Mouse (Mus musculus) midbrain, embryonic 15.5 days (tissue): ENCODE results near the gene Dock6. TPM values are rescaled to one million over a fixed set of nuclear protein-coding genes. Genes with fewer than 3 reads are reported as not detected.
"Not testable (repeated sequence)": the region's sequence is repeated elsewhere in the genome, so short reads cannot be mapped to it uniquely, and the experiment has no call there.

Source experiments
- ATAC-seq: fragments of 200-750 bp; cut with Nextera tagmentation; replicated peaks from 2 replicates; pipeline ENCODE4 v1.8.0; 2017; ENCODE audit warnings: moderate TSS enrichment
- H3K27ac ChIP-seq: fragments of 300-500 bp; sonication (generic); 2 replicates; pipeline ENCODE4 v1.5.1; 2015; ENCODE audit warnings: mild to moderate bottlenecking, inconsistent platforms
- H3K27me3 ChIP-seq: fragments of 300-500 bp; sonication (generic); replicated peaks from 2 replicates; pipeline ENCODE4 v1.6.1; 2015; ENCODE audit warnings: inconsistent platforms
- H3K36me3 ChIP-seq: fragments of 300-500 bp; sonication (generic); replicated peaks from 2 replicates; pipeline ENCODE4 v1.6.1; 2015; ENCODE audit warnings: inconsistent platforms
- H3K4me1 ChIP-seq: fragments of 300-500 bp; sonication (generic); 2 replicates; pipeline ENCODE4 v1.6.1; 2015; ENCODE audit warnings: inconsistent platforms
- H3K4me2 ChIP-seq: fragments of 300-500 bp; sonication (generic); 2 replicates; pipeline ENCODE4 v1.6.1; 2015; ENCODE audit warnings: inconsistent platforms, mild to moderate bottlenecking, moderate library complexity
- H3K4me3 ChIP-seq: fragments of 300-500 bp; sonication (generic); 2 replicates; pipeline ENCODE4 v1.5.1; 2015; ENCODE audit warnings: mild to moderate bottlenecking, inconsistent platforms
- H3K9ac ChIP-seq: fragments of 300-500 bp; sonication (generic); 2 replicates; pipeline ENCODE4 v1.6.1; 2015; ENCODE audit warnings: mild to moderate bottlenecking, inconsistent platforms
- H3K9me3 ChIP-seq: fragments of 300-500 bp; sonication (generic); 2 replicates; pipeline ENCODE4 v1.6.1; 2016; ENCODE audit warnings: inconsistent platforms
- WGBS: fragments of 180-500 bp; shearing (Covaris S2); methylation state at CpG from one replicate; pipeline ENCODE4 v1.1.7; 2015; ENCODE audit warnings: mixed read lengths; 5-methylcytosine and 5-hydroxymethylcytosine counted together
- polyA plus RNA-seq: library from polyadenylated mRNA; unstranded; fragments of >200 nt; fragmentation: Nextera tagmentation; extraction: Ambion mirVana; gene quantifications from 2 replicates; pipeline ENCODE4 v1.2.1, GENCODE M21; 2015

Gene Dock6
- polyA plus RNA-seq, 1 experiment from 2014 or later = 19.2 TPM

GRCm38 (mm10) chr9:21799010-21799350, 53.5 kb downstream of the Dock6 start:
- Histone ChIP-seq H3K27ac (no peak overlapping the region), H3K36me3 (no peaks in the 10 kb centered on the region), H3K4me3 (peak overlapping the region; percentile 61), H3K9me3 (no peaks in the 10 kb centered on the region), H3K4me1 (peaks cover 15% of the 10 kb centered on the region), H3K9ac (no peak overlapping the region), H3K27me3 (0 out of 2 replicates have a peak, but pooled peaks cover 3% of the 10 kb centered on the region), H3K4me2 (peak overlapping the region; percentile 92)
- WGBS = 49% methylated on average over 3 of the region's 3 CpGs
- no peak for ATAC-seq

GRCm38 (mm10) chr9:21798345-21799009, 54.0 kb downstream of the Dock6 start, which contains the start of gene Kank2:
Gene Kank2 (minus strand): TSS chr9:21798744.
- Histone ChIP-seq H3K36me3 (no peaks in the 10 kb centered on the region), H3K9me3 (no peaks in the 10 kb centered on the region), H3K9ac (peak within 1 kb of the TSS; percentile 45), H3K4me1 (peaks cover 15% of the 10 kb centered on the region), H3K4me3 (peak within 1 kb of the TSS; percentile 61), H3K27ac (peak within 1 kb of the TSS; percentile 40), H3K4me2 (peak within 1 kb of the TSS; percentile 92), H3K27me3 (0 out of 2 replicates have a peak, but pooled peaks cover 3% of the 10 kb centered on the region)
- 0% methylated on average over 51 of the region's 52 CpGs for WGBS
- ATAC-seq = peak; percentile 70

GRCm38 (mm10) chr9:21797921-21798344, 54.5 kb downstream of the Dock6 start:
- Histone ChIP-seq H3K4me2 (peak overlapping the region; percentile 92), H3K27me3 (0 out of 2 replicates have a peak, but pooled peaks cover 3% of the 10 kb centered on the region), H3K27ac (peak overlapping the region; percentile 40), H3K4me3 (peak overlapping the region; percentile 61), H3K9ac (peak overlapping the region; percentile 45), H3K4me1 (peaks cover 15% of the 10 kb centered on the region), H3K36me3 (no peaks in the 10 kb centered on the region), H3K9me3 (no peaks in the 10 kb centered on the region)
- under 1% methylated on average over 24 of the region's 26 CpGs for WGBS
- no peak; the same call in 1 of the 2 replicates for ATAC-seq

GRCm38 (mm10) chr9:21796919-21797318, 55.5 kb downstream of the Dock6 start:
- Histone ChIP-seq H3K4me2 (peak overlapping the region; percentile 3; the same call in 1 of the 2 replicates), H3K9ac (no peak overlapping the region), H3K9me3 (no peaks in the 10 kb centered on the region), H3K36me3 (no peaks in the 10 kb centered on the region), H3K4me1 (peaks cover 15% of the 10 kb centered on the region), H3K27me3 (0 out of 2 replicates have a peak, but pooled peaks cover 3% of the 10 kb centered on the region), H3K27ac (no peak overlapping the region), H3K4me3 (no peak overlapping the region)
- no peak for ATAC-seq
- 69% methylated on average over 3 of the region's 3 CpGs for WGBS

GRCm38 (mm10) chr9:21796259-21796658, 56.2 kb downstream of the Dock6 start:
- Histone ChIP-seq H3K9me3 (no peaks in the 10 kb centered on the region), H3K36me3 (no peaks in the 10 kb centered on the region), H3K4me2 (peak overlapping the region; percentile 3; the same call in 1 of the 2 replicates), H3K4me3 (no peak overlapping the region), H3K27ac (no peak overlapping the region), H3K27me3 (0 out of 2 replicates have a peak, but pooled peaks cover 3% of the 10 kb centered on the region), H3K4me1 (peaks cover 15% of the 10 kb centered on the region), H3K9ac (no peak overlapping the region)
- 84% methylated on average over 3 of the region's 3 CpGs for WGBS
- ATAC-seq = no peak

GRCm38 (mm10) chr9:21795579-21795978, 56.9 kb downstream of the Dock6 start:
- WGBS = 78% methylated on average over 5 of the region's 5 CpGs
- H3K4me1 ChIP-seq = peaks cover 15% of the 10 kb centered on the region
- no peak for ATAC-seq
- no peaks in the 10 kb centered on the region for H3K9me3 ChIP-seq
- H3K36me3 ChIP-seq = no peaks in the 10 kb centered on the region
- H3K4me2 ChIP-seq = no peak overlapping the region
- H3K27ac ChIP-seq = no peak overlapping the region
- 0 out of 2 replicates have a peak, but pooled peaks cover 3% of the 10 kb centered on the region for H3K27me3 ChIP-seq
- H3K4me3 ChIP-seq = no peak overlapping the region
- H3K9ac ChIP-seq = no peak overlapping the region

GRCm38 (mm10) chr9:21794925-21795324, 57.5 kb downstream of the Dock6 start:
- Histone ChIP-seq H3K36me3 (no peaks in the 10 kb centered on the region), H3K27me3 (0 out of 2 replicates have a peak, but pooled peaks cover 3% of the 10 kb centered on the region), H3K9ac (no peak overlapping the region), H3K27ac (no peak overlapping the region), H3K9me3 (no peaks in the 10 kb centered on the region), H3K4me3 (no peak overlapping the region), H3K4me1 (peaks cover 15% of the 10 kb centered on the region), H3K4me2 (no peak overlapping the region)
- no peak for ATAC-seq
- WGBS = 91% methylated on average over 25 of the region's 25 CpGs

GRCm38 (mm10) chr9:21794344-21794834, 58.0 kb downstream of the Dock6 start:
- 95% methylated on average over 18 of the region's 18 CpGs for WGBS
- H3K4me2 ChIP-seq = no peak overlapping the region
- H3K9me3 ChIP-seq = no peaks in the 10 kb centered on the region
- no peaks in the 10 kb centered on the region for H3K36me3 ChIP-seq
- ATAC-seq = no peak
- H3K27me3 ChIP-seq = 0 out of 2 replicates have a peak, but pooled peaks cover 3% of the 10 kb centered on the region
- no peak overlapping the region for H3K27ac ChIP-seq
- no peak overlapping the region for H3K4me3 ChIP-seq
- H3K9ac ChIP-seq = no peak overlapping the region
- peaks cover 15% of the 10 kb centered on the region for H3K4me1 ChIP-seq

GRCm38 (mm10) chr9:21793507-21793906, 58.9 kb downstream of the Dock6 start:
- H3K27ac ChIP-seq, H3K4me3 ChIP-seq, H3K4me2 ChIP-seq, H3K9me3 ChIP-seq, ATAC-seq, H3K9ac ChIP-seq, H3K27me3 ChIP-seq, H3K36me3 ChIP-seq: not testable (repeated sequence)
- peaks cover 10% of the 10 kb centered on the region for H3K4me1 ChIP-seq
- WGBS = 97% methylated on average over 6 of the region's 6 CpGs

- 60% methylated on average over 8 of the region's 8 CpGs for WGBS
Measured at GRCm38 (mm10) chr9:21792644-21793043, 59.8 kb downstream of the Dock6 start.

GRCm38 (mm10) chr9:21791861-21792260, 60.6 kb downstream of the Dock6 start:
- Histone ChIP-seq H3K9ac (no peak overlapping the region), H3K4me1 (no peaks in the 10 kb centered on the region), H3K4me3 (no peak overlapping the region), H3K27ac (no peak overlapping the region), H3K4me2 (no peak overlapping the region), H3K36me3 (no peaks in the 10 kb centered on the region), H3K9me3 (no peaks in the 10 kb centered on the region), H3K27me3 (0 out of 2 replicates have a peak, but pooled peaks cover 2% of the 10 kb centered on the region)
- whole genome bisulfite sequencing = 82% methylated on average over 8 of the region's 8 CpGs
- no peak for ATAC-seq

More at GRCm38 (mm10) chr9:21792644-21793043, 59.8 kb downstream of the Dock6 start:
- Histone ChIP-seq H3K36me3 (no peaks in the 10 kb centered on the region), H3K9me3 (no peaks in the 10 kb centered on the region), H3K4me1 (peaks cover 2% of the 10 kb centered on the region; the same call in 1 of the 2 replicates), H3K4me3 (no peak overlapping the region), H3K27me3 (0 out of 2 replicates have a peak, but pooled peaks cover 3% of the 10 kb centered on the region), H3K27ac (no peak overlapping the region), H3K9ac (no peak overlapping the region), H3K4me2 (no peak overlapping the region)
- ATAC-seq = peak; percentile 64; the same call in 1 of the 2 replicates

- Histone ChIP-seq H3K4me3 (no peak overlapping the region), H3K9ac (no peak overlapping the region), H3K9me3 (no peaks in the 10 kb centered on the region), H3K4me1 (no peaks in the 10 kb centered on the region), H3K27ac (no peak overlapping the region), H3K36me3 (no peaks in the 10 kb centered on the region), H3K4me2 (no peak overlapping the region), H3K27me3 (no peaks in the 10 kb centered on the region)
- 76% methylated on average over 9 of the region's 9 CpGs for WGBS
- no peak for ATAC-seq
Measured at GRCm38 (mm10) chr9:21788234-21788633, 64.2 kb downstream of the Dock6 start.
